Mouse (Mus musculus) brain, embryonic 14.5 days (tissue): ENCODE data around the gene Pgap2.

ENCODE experiments used
- CTCF ChIP-seq: fragments of 200-500 bp; IDR thresholded peaks from 2 replicates; pipeline ENCODE4 v1.5.1; 2012; ENCODE audit warnings: inconsistent platforms, mild to moderate bottlenecking, moderate library complexity, borderline replicate concordance; ENCODE audit not compliant: insufficient read depth, insufficient read length; ENCODE audit errors: extremely low read depth
- POLR2A ChIP-seq: fragments of 200-500 bp; IDR thresholded peaks from 2 replicates; pipeline ENCODE4 v1.6.1; 2012; ENCODE audit warnings: mild to moderate bottlenecking, inconsistent platforms, borderline replicate concordance; ENCODE audit not compliant: poor library complexity, insufficient read depth, insufficient read length, severe bottlenecking; ENCODE audit errors: extremely low read depth

GRCm38 (mm10) chr7:102205646-102206045, 4.4 kb upstream of the Pgap2 start:
- TF ChIP-seq CTCF (no peak), POLR2A (no peak)
